Mouse (Mus musculus): ENCODE data around the gene Abcc5. TPM values are rescaled to one million over a fixed set of nuclear protein-coding genes. Genes with fewer than 3 reads are reported as not detected.

The Abcc5 gene
- 47.1 TPM for polyA plus RNA-seq (2014; fragmentation: Illumina TruSeq; extraction: RNeasy Lipid Tissue Mini Kit (QIAGEN cat#74804); ENCODE audit: low read depth, low replicate concordance)

DNA sequence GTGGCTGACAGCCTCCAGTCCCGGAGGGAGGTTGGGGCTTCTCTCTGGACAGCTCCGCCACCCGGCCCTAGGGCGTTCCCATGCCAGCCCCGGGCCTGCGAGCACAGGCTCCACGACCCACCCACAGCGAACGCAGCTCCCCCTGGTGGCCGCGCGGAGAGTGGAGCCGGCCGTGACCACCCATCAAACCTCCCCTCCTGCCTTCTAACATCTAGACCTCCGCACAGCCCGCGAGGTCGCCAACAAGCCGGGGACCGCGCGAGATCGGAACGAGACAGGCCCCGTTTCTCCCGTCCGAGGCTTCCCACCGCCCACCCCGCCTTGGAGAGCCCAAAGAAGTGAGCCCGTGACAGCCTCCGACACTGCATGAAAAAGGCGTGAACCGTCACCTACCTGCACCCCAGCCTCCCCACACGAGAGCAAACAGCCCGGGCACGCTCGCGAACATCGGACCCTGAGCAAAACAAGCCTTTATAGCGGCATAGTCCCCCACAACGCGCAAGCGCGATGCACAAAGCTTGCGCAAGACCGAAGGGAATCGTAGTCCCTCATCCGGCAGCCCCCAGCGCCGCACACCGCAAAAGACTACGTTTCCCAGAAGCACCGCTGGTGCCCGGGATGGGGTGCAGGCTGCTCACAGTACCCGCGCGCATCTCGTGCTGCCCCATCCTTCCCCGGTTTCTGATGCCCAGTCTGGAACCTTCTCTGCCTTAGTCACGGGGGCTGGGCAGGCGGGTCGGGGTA, at the start of gene Abcc5:
Gene Abcc5 (minus strand): TSS at position 540 of the 744 bp plus-strand sequence.

DNA sequence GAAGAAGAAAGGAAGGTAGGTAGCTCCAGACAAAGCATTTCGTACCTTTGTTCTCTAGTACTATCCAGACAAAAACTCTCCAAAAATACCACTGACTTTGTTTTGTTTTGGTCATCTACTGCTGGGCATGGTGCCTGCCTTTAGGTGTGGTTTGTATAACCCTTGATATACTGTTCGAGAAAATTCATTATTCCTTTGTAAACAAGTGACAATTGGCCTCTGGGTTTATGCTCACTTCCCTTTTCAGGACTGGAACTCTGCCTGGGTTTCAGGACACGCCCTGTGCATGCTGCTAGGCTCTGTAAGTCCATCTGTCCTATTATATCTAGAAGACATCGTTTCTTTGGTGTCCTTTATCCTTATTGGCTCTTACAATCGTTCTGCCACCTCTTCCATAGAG, 100.9 kb downstream of the Abcc5 start, which contains the start of gene Cyp2ab1:
Gene Cyp2ab1 (minus strand): TSS at position 119 of the 400 bp plus-strand sequence.

DNA sequence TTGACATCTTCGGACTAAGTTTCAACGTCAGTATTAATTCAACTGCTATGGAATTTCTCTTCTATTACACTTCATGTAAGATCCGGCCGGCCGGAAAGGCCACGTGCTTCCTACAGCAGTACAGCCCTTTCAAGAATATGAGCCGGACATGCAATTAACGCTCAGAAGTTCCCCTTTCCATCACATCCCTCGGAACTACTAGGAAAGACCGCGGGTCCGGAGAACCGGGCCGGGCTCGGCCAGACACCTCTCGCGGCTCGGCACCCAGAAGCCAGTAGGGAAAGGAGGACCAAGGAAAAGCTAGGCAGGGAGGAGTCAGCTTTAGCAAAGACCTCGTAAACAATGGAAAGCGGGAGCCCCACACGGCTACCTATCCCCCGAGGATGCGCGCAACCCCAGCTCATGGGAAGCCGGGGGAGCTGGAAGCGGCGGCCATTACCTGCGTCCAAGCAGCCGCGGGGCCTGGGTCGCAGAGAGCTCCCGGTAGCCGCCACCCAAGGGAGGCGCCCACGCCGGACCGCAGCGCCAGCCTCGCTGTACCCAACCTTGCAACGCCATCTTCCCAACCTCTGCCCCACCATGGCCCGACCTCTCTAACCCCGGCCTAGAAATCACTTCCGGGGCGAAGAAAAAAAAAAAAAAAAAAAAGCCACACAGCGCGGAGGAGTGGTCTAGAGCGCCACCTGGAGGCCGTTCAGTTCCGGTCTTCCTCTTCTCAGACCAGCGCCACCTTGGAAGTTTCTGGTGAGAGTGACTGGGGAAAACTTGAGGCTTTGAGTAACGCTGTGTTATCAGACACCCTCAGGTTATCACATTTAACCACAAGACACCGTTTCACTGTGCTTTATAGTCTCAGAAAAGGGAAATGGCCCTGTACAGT, 124.2 kb downstream of the Abcc5 start, which contains the start of gene Parl:
Gene Parl (minus strand): TSS at position 618 of the 880 bp plus-strand sequence.

Other genes starting within 250 kb of the Abcc5 start
- gene Map6d1, start 185.0 kb downstream of the Abcc5 start, polyA plus RNA-seq (2014; fragmentation: Illumina TruSeq; extraction: RNeasy Lipid Tissue Mini Kit (QIAGEN cat#74804); ENCODE audit: low read depth, low replicate concordance) = 0.39 TPM
- gene Parl, start 124.0 kb downstream of the Abcc5 start, polyA plus RNA-seq (2014; fragmentation: Illumina TruSeq; extraction: RNeasy Lipid Tissue Mini Kit (QIAGEN cat#74804); ENCODE audit: low read depth, low replicate concordance) = 68.4 TPM
- 0.26 TPM for gene Cyp2ab1, start 101.0 kb downstream of the Abcc5 start, polyA plus RNA-seq (2014; fragmentation: Illumina TruSeq; extraction: RNeasy Lipid Tissue Mini Kit (QIAGEN cat#74804); ENCODE audit: low read depth, low replicate concordance)
- gene Eif2b5, start 72.4 kb upstream of the Abcc5 start, polyA plus RNA-seq (2014; fragmentation: Illumina TruSeq; extraction: RNeasy Lipid Tissue Mini Kit (QIAGEN cat#74804); ENCODE audit: low read depth, low replicate concordance) = 59.9 TPM
- gene Dvl3, start 90.6 kb upstream of the Abcc5 start, polyA plus RNA-seq (2014; fragmentation: Illumina TruSeq; extraction: RNeasy Lipid Tissue Mini Kit (QIAGEN cat#74804); ENCODE audit: low read depth, low replicate concordance) = 34.4 TPM
- gene Ap2m1, start 109.1 kb upstream of the Abcc5 start, polyA plus RNA-seq (2014; fragmentation: Illumina TruSeq; extraction: RNeasy Lipid Tissue Mini Kit (QIAGEN cat#74804); ENCODE audit: low read depth, low replicate concordance) = 211 TPM
- gene Abcf3, start 122.2 kb upstream of the Abcc5 start, polyA plus RNA-seq (2014; fragmentation: Illumina TruSeq; extraction: RNeasy Lipid Tissue Mini Kit (QIAGEN cat#74804); ENCODE audit: low read depth, low replicate concordance) = 55.8 TPM
- not detected for gene Vwa5b2, start 163.1 kb upstream of the Abcc5 start, polyA plus RNA-seq (2014; fragmentation: Illumina TruSeq; extraction: RNeasy Lipid Tissue Mini Kit (QIAGEN cat#74804); ENCODE audit: low read depth, low replicate concordance)
- gene Eef1akmt4, start 185.2 kb upstream of the Abcc5 start, polyA plus RNA-seq (2014; fragmentation: Illumina TruSeq; extraction: RNeasy Lipid Tissue Mini Kit (QIAGEN cat#74804); ENCODE audit: low read depth, low replicate concordance) = 6.5 TPM
- gene Gm49333, start 185.2 kb upstream of the Abcc5 start, polyA plus RNA-seq (2014; fragmentation: Illumina TruSeq; extraction: RNeasy Lipid Tissue Mini Kit (QIAGEN cat#74804); ENCODE audit: low read depth, low replicate concordance) = 0.47 TPM
- gene Alg3, start 185.3 kb upstream of the Abcc5 start, polyA plus RNA-seq (2014; fragmentation: Illumina TruSeq; extraction: RNeasy Lipid Tissue Mini Kit (QIAGEN cat#74804); ENCODE audit: low read depth, low replicate concordance) = 10.7 TPM
- 0.60 TPM for gene Camk2n2, start 194.9 kb upstream of the Abcc5 start, polyA plus RNA-seq (2014; fragmentation: Illumina TruSeq; extraction: RNeasy Lipid Tissue Mini Kit (QIAGEN cat#74804); ENCODE audit: low read depth, low replicate concordance)
- 0.29 TPM for gene Ece2, start 203.4 kb upstream of the Abcc5 start, polyA plus RNA-seq (2014; fragmentation: Illumina TruSeq; extraction: RNeasy Lipid Tissue Mini Kit (QIAGEN cat#74804); ENCODE audit: low read depth, low replicate concordance)
- 182 TPM for gene Psmd2, start 225.3 kb upstream of the Abcc5 start, polyA plus RNA-seq (2014; fragmentation: Illumina TruSeq; extraction: RNeasy Lipid Tissue Mini Kit (QIAGEN cat#74804); ENCODE audit: low read depth, low replicate concordance)
- 230 TPM for gene Eif4g1, start 241.9 kb upstream of the Abcc5 start, polyA plus RNA-seq (2014; fragmentation: Illumina TruSeq; extraction: RNeasy Lipid Tissue Mini Kit (QIAGEN cat#74804); ENCODE audit: low read depth, low replicate concordance)

All from heart, adult 10 weeks (tissue).